Mouse (Mus musculus): ENCODE results near the gene Cwc15. TPM values are rescaled to one million over a fixed set of nuclear protein-coding genes. Genes with fewer than 3 reads are reported as not detected.

Gene Cwc15
- total RNA-seq, 2 experiments from 2014 or later: 247 to 323 TPM

GRCm38 (mm10) chr9:14547584-14548365, 47.4 kb downstream of the Cwc15 start:
- ATAC-seq (ENCODE audit: poor library complexity, severe bottlenecking): no peak

- ATAC-seq (ENCODE audit: poor library complexity, severe bottlenecking): no peak
These were observed 47.9 kb downstream of the Cwc15 start for GRCm38 (mm10) chr9:14548366-14548761.

- ATAC-seq (ENCODE audit: poor library complexity, severe bottlenecking): no peak
These were observed 57.9 kb downstream of the Cwc15 start for GRCm38 (mm10) chr9:14558332-14558731.

- no peak for ATAC-seq (ENCODE audit: poor library complexity, severe bottlenecking)
These were observed 59.0 kb downstream of the Cwc15 start for GRCm38 (mm10) chr9:14559430-14559829.

GRCm38 (mm10) chr9:14559996-14560395, 59.6 kb downstream of the Cwc15 start:
- no peak for ATAC-seq (ENCODE audit: poor library complexity, severe bottlenecking)

Other genes starting within 250 kb of the Cwc15 start
- 7.5 TPM in 2 replicates for gene Sesn3, start 225.6 kb upstream of the Cwc15 start, total RNA-seq (2015)
- gene Sesn3, start 225.6 kb upstream of the Cwc15 start, total RNA-seq (2017): 4.1 and 5.2 TPM in 2 replicates
- 9.4 and 11.8 TPM in 2 replicates for gene Endod1, start 119.1 kb upstream of the Cwc15 start, total RNA-seq (2015)
- gene Endod1, start 119.1 kb upstream of the Cwc15 start, total RNA-seq (2017): 10.3 and 11.7 TPM in 2 replicates
- gene Kdm4d, start 135 bp upstream of the Cwc15 start, total RNA-seq (2015): not detected in 2 replicates
- 0.18 TPM in 1 of 2 replicates, not detected in the other for gene Kdm4d, start 135 bp upstream of the Cwc15 start, total RNA-seq (2017)
- not detected in 2 replicates for gene Amotl1, start 144.4 kb downstream of the Cwc15 start, total RNA-seq (2015)
- not detected in 2 replicates for gene Amotl1, start 144.4 kb downstream of the Cwc15 start, total RNA-seq (2017)
- gene Piwil4, start 240.1 kb downstream of the Cwc15 start, total RNA-seq (2015): 0.09 TPM in 1 of 2 replicates, not detected in the other
- not detected in 2 replicates for gene Piwil4, start 240.1 kb downstream of the Cwc15 start, total RNA-seq (2017)

Data from megakaryocyte, adult 5-6 weeks (primary cell).